Mouse (Mus musculus) naive thymus-derived CD4-positive, alpha-beta T cell, adult 2 months (primary cell): Measurements from ENCODE around the gene Zfp653.
"Not testable (repeated sequence)": the region's sequence is repeated elsewhere in the genome, so short reads cannot be mapped to it uniquely, and the experiment has no call there.

Experiments
- DNase-seq: peaks from one replicate; pipeline ENCODE4 v3.0.0-alpha.2; 2011; ENCODE audit warnings: low read depth

Zfp653 gene

DNA sequence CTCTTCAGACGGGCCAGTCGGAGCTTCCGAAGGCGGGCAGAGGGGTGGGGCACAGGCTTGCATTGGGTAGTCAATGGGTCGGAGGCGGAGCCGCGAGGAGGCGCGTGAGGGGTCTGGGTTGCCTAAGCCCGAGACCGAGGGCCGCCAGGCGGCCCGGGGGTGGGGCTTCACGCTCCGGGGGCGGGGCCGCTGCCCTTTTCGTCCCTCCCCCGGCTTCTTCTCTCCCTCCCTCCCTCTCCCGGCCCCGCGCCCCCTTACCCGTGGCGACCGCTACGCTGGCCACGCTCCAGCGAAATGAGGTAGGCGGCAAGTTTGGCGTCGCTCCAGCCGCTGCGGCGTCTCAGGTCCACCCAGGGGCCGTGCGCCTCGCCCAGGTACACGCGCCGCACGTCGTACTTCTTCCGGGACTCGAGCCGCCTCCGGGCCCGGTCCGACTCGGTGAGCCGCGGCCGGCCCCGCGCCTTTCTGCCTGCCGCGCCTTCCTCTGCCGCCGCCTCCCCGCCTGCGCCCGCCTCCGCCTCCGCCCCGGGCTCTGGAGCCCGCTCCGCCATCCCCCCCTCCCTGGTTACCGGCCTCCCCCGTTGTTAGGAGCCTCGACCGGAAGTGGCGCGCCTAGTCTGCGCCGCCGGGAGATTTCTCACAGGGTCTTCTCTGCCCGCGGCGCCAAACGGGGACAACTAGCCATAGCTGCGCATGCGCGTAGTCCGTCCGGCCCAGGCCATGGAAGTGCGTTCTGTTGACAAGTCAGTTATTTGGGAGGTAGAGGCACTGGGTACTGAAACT is at the start of gene Zfp653, which contains the start of gene Gm49318:
Gene Zfp653, minus strand, starts transcription at position 586 of the 783 bp plus-strand sequence.
Gene Gm49318, minus strand, starts transcription at position 469 of the 783 bp plus-strand sequence.
- DNase-seq, result peak; percentile 97

DNA sequence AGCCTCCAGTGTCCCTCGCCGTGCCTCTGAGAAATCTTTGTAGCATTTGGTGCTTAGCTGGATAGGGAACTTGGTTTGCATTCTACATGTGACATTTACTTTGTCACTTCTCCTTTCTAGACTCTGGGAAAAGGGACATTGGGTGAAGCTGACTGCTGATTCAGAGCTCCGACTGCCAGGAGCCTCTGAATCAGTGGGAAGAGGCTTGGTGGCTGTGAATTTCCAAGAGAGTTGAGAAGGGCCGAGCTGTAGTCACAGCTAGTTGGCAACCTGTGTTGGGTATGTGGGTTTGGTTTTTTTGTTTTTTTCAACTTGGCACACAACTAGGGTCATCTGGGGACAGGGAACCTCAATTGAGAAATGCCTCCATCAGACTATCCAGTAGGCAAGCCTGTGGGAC is 48.4 kb upstream of the Zfp653 start:
- no peak for DNase-seq

DNA sequence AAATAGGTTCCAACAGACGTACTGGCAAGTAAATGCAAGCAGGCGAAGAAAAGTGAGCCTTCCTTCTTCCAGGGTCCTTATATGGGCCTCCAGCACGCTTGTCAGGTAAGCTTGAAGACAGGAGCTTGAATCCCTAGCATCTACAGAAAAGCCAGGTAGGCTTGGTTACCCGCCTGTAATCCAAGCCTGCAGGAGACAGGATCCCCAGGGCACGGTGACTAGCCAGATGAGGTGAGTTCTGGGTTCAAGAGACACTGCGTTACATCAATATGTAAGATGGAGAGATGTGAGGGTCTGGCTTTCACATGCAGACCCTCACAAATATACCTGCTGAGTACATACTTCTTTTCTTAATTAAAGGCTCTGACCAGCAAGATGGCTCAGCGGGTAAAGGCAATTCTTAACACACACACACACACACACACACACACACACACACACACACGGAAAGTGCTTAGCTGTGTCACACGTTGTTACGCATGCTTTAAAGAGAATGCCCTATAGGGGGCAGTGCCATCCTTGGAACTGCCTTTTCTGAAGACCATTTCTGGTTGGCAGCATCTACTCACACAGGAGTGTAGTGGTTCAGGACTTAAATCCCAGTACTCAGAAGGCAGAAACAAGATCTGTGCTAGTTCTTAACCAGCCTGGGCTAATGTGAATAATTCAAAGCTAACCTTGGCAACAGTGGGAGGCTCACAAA is 46.7 kb upstream of the Zfp653 start:
- DNase-seq, result peak; percentile 96

DNA sequence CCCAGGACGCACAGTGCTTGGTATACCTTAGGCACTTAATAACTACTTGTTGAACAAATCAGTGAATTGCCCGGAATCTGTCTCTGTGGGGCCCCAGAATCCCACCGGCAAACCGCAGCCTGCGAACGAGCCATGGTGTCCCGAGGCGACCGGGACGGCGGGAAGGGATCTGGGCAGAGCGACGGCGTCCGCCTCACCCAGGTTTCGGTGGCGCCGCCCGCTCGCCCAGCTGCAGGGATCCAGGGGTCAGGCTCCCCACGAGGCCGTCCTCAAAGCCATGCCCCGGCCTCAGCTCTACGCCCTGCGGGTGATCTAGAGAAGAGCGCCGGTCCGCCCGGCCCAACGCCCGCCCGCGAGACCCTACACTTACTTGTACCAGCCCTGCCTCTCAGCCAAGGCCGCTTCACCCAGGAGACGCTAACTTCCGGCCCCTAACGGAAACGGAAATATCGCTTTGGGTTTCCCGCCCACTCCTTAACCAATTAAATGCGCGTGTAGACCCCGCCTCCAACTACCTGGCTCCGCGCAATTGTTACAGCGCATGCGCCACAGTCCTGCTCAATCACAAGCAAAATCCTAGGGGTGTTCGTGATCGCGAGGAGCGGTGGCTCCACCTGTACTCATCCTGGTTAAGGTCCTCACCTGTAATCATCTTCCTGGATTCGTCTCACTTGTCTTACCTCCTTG is 45.7 kb upstream of the Zfp653 start, which contains the start of gene Elof1:
Gene Elof1, minus strand, starts transcription at position 433 of the 687 bp plus-strand sequence.
- DNase-seq, result peak; percentile 98

GRCm38 (mm10) chr9:22116086-22116485 is 44.9 kb upstream of the Zfp653 start:
- DNase-seq, result no peak

DNA sequence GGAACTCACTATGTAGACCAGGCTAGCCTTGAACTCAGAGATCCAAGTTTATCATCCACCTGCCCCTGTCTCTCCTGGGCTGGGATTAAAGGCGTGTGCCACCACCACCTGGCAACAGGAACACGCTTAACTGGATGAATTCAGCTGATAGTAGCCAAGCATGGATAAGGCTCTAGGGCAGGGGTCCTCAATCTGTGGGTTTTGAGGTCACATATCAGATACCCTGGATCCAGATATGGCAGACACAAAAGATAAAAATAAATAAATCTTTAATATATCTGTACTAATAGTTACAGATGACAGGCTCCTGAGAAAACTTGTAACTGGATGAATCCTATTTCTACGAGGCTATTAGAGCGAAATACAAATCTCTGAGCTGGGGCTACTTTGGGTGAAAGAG is 44.5 kb upstream of the Zfp653 start:
- DNase-seq, result no peak

DNA sequence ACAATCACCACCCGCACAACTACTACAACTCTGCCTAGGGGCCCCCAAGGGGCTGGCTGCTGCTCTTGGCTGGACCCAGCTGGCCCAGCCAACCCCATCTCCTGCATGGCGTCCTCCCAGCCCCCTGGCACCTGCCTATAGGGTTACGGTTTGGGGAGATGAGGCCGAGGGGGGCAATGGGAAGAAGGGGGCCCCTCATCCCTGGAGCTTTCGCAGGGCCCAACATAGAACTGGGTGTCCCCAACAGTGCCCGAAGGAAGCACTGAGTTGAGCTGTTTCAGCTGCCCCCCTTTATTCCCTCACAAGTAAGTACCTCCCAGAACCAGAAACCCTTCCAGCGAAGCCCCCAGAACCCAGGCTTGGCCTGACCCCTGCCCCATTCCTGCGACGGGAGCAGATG is 37.0 kb upstream of the Zfp653 start:
- DNase-seq, result no peak

GRCm38 (mm10) chr9:22099922-22100321 is 28.7 kb upstream of the Zfp653 start:
- no peak for DNase-seq

DNA sequence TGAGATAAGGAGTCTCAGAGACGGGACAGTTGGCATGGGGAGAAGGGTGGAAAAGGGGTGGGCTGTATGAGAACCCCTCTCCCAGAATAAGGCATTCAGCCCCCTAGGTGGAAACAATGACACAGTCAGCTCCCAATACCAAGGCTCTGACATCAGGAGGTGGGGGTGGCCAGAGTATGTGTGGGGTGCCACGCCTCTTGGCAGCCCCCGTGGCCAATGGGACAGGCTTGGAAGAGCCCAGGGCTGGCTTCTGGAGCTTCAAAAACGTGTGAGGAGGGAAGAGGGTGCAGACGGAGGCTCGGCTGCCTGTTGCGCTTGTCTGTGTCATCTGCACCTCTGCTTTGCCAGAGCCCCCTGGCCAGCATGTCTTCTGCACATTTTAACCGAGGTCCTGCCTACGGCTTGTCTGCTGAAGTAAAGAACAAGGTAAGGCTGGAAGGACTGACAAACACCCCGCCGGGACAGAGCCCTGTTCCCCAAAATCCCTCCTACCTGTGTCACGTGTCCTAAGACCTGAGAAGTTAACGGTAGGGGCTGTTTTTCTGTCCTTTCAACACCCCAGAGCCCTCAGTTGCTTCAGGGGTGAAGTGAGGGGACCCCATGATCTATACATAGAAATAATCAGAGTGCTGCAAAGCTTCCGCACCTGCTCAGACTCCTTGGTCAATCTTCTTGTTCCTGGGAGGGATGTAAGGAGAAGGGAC is 28.0 kb upstream of the Zfp653 start, which contains the start of gene Cnn1:
Gene Cnn1, plus strand, starts transcription at position 224 of the 704 bp plus-strand sequence.
- DNase-seq, result no peak

DNA sequence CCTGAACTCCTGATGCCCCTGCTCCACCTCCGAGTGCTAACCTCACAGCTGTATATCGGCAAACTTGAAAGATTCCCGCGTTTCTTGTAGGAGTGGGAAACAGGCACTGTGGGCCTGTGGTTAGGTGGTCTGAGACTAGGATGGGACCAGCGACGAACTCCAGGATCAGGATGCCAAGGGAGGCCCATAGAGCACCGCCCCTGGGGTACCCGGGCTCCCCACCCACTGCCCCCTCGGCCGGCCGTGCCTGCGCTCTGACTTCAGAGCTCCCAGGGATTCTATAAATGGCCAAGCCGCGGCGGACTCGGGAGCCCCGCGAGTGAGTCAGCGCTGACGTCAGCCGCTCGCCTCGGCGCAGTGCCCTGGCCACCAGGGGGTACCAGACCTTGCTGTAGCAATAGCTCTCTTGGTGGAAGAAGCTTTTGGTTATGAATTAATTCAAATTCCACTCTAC is 24.7 kb upstream of the Zfp653 start:
- peak; percentile 87 for DNase-seq

DNA sequence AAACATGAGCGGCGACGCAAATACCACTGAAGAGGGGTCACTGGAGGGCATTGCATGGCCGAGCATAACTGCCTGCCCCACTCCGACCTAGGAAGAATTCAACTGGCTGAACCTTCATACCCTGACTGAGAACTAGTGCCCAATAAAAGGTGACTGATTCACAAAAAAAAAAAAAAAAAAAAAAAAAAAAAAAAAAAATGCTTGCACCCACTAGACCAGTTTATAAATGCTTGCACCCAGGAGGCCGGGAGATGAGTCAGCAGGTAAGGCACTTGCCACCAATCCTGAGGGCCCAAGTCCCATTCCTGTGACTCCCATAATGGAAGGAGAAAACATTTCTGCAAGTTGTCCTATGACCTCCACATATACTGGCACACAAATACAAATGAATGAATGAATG is 21.6 kb upstream of the Zfp653 start:
- no peak for DNase-seq

DNA sequence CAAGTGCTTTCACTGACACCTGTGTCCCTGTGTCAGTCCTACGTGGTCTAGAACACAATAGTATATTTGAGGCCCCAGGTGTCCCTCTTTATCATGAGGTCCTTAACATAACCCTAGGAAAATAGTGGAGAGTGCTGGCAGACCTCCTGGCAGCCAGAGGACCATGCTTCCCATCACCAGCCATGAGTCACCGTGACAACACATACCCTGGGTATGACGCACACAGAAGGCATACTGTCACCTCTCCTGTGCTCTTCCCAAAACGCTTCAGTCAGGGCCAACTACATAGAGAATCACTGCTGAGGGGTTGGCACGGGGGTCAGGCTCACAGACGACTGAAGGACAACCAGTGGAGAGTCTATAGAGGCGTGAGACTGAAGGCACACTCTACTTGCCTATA is 18.8 kb upstream of the Zfp653 start:
- DNase-seq, result no peak

DNA sequence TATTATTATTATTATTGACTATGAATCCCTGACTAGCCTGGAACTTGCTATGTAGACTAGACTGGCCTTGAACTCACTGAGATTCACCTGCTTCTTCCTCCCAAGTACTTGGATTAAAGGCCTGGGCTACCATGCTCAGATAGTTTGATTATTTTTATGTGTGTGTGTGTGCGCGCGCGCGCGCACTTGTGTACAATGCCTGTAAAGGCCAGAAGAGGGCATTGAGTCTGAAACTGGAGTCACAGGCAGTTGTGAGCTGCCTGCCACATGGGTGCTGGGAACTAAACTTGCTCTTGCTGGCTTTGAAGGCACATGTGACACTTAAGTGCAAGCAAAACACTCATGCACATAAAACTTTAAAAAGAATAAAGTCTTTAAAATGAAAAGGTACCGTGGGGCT is 18.1 kb upstream of the Zfp653 start:
- DNase-seq, result no peak

- no peak for DNase-seq
Measured at GRCm38 (mm10) chr9:22087034-22087618, 15.9 kb upstream of the Zfp653 start.

DNA sequence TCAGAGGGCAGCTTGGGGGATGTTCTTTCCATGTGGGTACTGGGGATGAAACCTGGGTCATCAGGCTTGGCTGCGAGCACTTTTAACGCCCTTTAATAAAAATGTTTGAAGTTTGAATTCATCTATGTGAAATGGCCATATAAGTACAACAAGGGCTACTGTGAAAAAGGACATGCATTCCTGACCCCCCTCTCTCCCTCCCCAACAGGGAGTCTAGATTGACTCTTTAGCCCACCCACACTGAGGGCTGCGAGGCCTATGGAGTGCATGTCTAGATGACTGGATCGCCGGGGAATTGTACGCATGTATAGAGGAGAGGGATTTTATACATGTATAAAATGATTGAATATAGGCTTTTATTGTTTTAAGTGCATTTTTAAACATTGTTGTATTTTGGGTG is 14.8 kb upstream of the Zfp653 start:
- no peak for DNase-seq

- peak; percentile 95 for DNase-seq
Measured at GRCm38 (mm10) chr9:22085022-22085834, 14.1 kb upstream of the Zfp653 start, which contains the start of gene Ecsit. Gene Ecsit (minus strand): TSS chr9:22085438.

- no peak for DNase-seq
Measured at GRCm38 (mm10) chr9:22084667-22085021, 13.5 kb upstream of the Zfp653 start.

DNA sequence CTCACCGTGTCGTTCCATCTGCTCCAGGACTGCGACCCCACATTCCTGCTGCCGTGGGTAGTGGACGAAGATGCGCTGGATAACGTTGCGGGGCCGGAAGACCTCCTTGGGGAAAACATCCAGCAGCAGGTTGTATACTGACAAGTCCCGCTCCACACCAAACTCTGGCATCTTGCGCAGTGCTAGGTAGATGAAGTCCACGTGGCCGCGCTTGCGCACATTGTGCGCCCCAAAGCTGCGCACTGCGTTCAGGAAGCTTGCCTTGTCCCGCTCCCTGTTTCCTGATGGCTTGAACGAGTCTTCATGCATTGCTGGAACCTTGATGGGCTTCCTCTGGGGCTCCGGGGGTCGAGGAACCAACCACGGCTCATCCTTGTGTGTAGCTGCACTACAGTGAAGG is 5.0 kb upstream of the Zfp653 start:
- no peak for DNase-seq

DNA sequence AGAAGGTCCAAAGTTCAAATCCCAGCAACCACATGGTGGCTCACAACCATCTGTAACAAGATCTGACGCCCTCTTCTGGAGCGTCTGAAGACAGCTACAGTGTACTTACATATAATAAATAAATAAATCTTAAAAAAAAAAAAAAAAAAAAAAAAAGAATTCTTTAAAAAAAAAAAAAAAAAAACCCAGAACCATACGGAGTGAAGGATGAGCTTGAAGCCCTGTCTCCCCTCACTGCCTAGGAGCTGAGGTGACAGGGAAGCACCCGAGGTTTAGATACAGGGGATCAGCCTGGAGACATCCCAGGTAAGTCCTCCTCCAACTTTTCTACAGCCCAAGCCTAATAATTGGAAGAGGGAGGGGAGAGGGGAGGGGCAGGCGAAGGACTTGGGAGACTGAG is 4.6 kb upstream of the Zfp653 start:
- not testable (repeated sequence) for DNase-seq

DNA sequence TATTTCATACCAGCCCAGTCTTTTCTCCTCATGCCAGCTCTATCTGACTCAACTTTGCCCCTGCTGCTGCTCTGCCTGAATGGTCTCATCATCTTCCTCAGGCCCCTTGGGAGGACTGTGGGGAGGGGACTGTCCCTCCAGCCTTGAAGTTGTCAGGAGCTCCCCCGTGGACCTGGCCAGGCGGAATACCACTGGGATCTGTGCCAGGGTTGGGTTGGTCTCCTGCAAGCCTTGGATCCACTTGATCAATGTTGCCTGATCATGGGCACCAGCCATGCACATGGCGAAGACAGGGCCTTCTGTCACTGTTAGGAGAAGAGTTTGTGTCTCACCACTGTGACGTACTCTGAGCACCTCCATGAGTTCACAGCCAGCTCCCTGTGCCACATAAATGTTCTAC is 1.1 kb upstream of the Zfp653 start:
- DNase-seq, result no peak
